Mouse (Mus musculus) embryonic facial prominence, embryonic 13.5 days (tissue): ENCODE data around the gene Pitpnm3. TPM values are rescaled to one million over a fixed set of nuclear protein-coding genes. Genes with fewer than 3 reads are reported as not detected.

Source experiments
- ATAC-seq: fragments of 200-750 bp; cut with Nextera tagmentation; 2 replicates; pipeline ENCODE4 v1.8.0; 2017; ENCODE audit warnings: low read depth; ENCODE audit not compliant: insufficient number of reproducible peaks, insufficient read depth, low FRiP score, low TSS enrichment
- H3K27ac ChIP-seq: fragments of 300-500 bp; sonication (generic); 2 replicates; pipeline ENCODE4 v1.5.1; 2015; ENCODE audit warnings: moderate library complexity, mild to moderate bottlenecking, inconsistent platforms
- H3K27me3 ChIP-seq: fragments of 300-500 bp; sonication (generic); 2 replicates; pipeline ENCODE4 v1.6.1; 2015; ENCODE audit warnings: mild to moderate bottlenecking, inconsistent platforms
- H3K36me3 ChIP-seq: fragments of 300-500 bp; sonication (generic); 2 replicates; pipeline ENCODE4 v1.6.1; 2015; ENCODE audit warnings: mild to moderate bottlenecking, inconsistent platforms
- H3K4me1 ChIP-seq: fragments of 300-500 bp; sonication (generic); 2 replicates; pipeline ENCODE4 v1.6.1; 2015; ENCODE audit warnings: inconsistent platforms
- H3K4me2 ChIP-seq: fragments of 300-500 bp; sonication (generic); 2 replicates; pipeline ENCODE4 v1.6.1; 2015; ENCODE audit warnings: moderate library complexity, mild to moderate bottlenecking, inconsistent platforms
- H3K4me3 ChIP-seq: fragments of 300-500 bp; sonication (generic); 2 replicates; pipeline ENCODE4 v1.5.1; 2015; ENCODE audit warnings: mild to moderate bottlenecking, inconsistent platforms
- H3K9ac ChIP-seq: fragments of 300-500 bp; sonication (generic); 2 replicates; pipeline ENCODE4 v1.6.1; 2015; ENCODE audit warnings: mild to moderate bottlenecking, inconsistent platforms
- H3K9me3 ChIP-seq: fragments of 300-500 bp; sonication (generic); 2 replicates; pipeline ENCODE4 v1.6.1; 2016; ENCODE audit warnings: inconsistent platforms
- WGBS: fragments of 180-500 bp; shearing (Covaris S2); methylation state at CpG from one replicate; pipeline ENCODE4 v1.1.7; 2015; ENCODE audit warnings: mixed read lengths; 5-methylcytosine and 5-hydroxymethylcytosine counted together
- polyA plus RNA-seq: library from polyadenylated mRNA; unstranded; fragments of >200 nt; fragmentation: Nextera tagmentation; extraction: Ambion mirVana; gene quantifications from 2 replicates; pipeline ENCODE4 v1.2.1, GENCODE M21; 2015

Gene Pitpnm3
- polyA plus RNA-seq, 1 experiment from 2014 or later: 0.62 TPM

GRCm38 (mm10) chr11:72010940-72011722 is 124.4 kb downstream of the Pitpnm3 start:
- H3K27me3 ChIP-seq: no peaks in the 10 kb centered on the region
- no peak overlapping the region for H3K4me3 ChIP-seq
- ATAC-seq: no peak
- peaks cover 27% of the 10 kb centered on the region for H3K4me1 ChIP-seq
- H3K9ac ChIP-seq: no peak overlapping the region
- WGBS: 49% methylated on average over 9 of the region's 9 CpGs
- H3K27ac ChIP-seq: peak overlapping the region; percentile 12; the same call in 1 of the 2 replicates
- peak overlapping the region; percentile 21 for H3K4me2 ChIP-seq
- H3K36me3 ChIP-seq: no peaks in the 10 kb centered on the region
- no peaks in the 10 kb centered on the region for H3K9me3 ChIP-seq

DNA sequence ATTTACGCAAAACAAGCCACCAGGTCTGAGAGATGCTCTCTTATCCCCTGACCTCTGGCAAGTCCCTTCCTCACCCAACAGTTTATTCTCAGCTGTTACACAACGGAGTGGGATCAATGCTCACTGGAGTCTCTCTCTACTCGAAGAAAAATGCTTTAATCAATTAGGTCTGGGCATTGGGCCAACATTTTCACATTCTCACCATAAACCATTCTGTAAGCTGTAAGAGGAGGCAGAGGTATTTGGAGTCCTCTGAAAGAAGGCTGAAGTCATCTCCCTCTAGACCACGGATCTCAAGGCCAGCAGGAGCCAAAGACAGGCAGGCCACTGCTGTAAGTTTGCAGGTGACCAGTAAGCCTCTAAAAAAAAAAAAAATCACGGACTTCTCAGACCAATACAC is 125.2 kb downstream of the Pitpnm3 start:
- ATAC-seq: no peak
- WGBS: 27% methylated on average over 5 of the region's 5 CpGs
- no peak overlapping the region for H3K27ac ChIP-seq
- no peak overlapping the region for H3K4me3 ChIP-seq
- H3K36me3 ChIP-seq: no peaks in the 10 kb centered on the region
- H3K27me3 ChIP-seq: no peaks in the 10 kb centered on the region
- no peaks in the 10 kb centered on the region for H3K9me3 ChIP-seq
- H3K9ac ChIP-seq: no peak overlapping the region
- peaks cover 27% of the 10 kb centered on the region for H3K4me1 ChIP-seq
- no peak overlapping the region for H3K4me2 ChIP-seq

DNA sequence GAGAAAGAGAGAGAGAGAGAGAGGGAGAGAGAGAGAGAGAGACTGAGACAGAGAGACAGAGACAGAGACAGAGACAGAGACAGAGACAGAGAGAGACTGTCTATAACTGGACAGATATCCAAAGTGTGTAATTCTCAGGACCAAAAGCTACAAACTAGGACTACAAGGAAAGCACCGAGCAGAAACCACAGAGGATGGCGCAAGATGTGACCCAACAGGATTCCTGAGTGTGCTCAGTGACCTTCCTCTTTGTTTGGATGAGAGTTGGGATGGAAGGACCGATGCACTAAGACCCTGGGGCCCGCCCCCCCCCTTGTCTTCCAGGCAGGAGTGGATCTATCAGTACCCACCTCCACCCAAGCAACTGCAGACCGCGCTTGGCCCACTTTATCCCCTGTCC is 130.0 kb downstream of the Pitpnm3 start:
- 87% methylated on average over 6 of the region's 6 CpGs for WGBS
- Histone ChIP-seq H3K9ac (no peak overlapping the region), H3K27me3 (no peaks in the 10 kb centered on the region), H3K36me3 (no peaks in the 10 kb centered on the region), H3K4me2 (no peak overlapping the region), H3K27ac (no peak overlapping the region), H3K4me3 (no peak overlapping the region), H3K4me1 (peaks cover 12% of the 10 kb centered on the region), H3K9me3 (no peaks in the 10 kb centered on the region)
- no peak for ATAC-seq

DNA sequence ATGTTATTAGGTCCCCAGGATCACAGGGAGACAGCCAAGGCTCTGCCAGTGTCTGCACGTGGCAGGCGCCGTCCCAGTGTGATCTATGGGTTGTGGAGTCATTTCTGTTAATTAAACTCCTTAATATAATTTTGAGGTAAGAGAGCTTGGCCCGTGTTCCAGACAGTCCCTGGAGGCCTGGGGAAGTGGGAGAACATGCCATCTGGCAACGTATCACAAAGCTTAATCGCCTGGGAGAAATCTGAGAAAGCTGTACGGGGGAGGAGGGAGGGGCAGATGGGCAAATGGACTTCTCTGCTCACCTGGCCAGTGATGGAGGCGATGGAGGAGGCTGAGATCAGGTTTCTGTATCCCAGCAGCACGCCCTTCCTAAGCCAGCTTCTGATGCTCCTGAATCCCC is 132.4 kb downstream of the Pitpnm3 start:
- Histone ChIP-seq H3K9me3 (no peaks in the 10 kb centered on the region), H3K4me2 (no peak overlapping the region), H3K4me3 (no peak overlapping the region), H3K4me1 (peaks cover 7% of the 10 kb centered on the region; the same call in 1 of the 2 replicates), H3K27ac (no peak overlapping the region), H3K9ac (no peak overlapping the region), H3K36me3 (no peaks in the 10 kb centered on the region), H3K27me3 (no peaks in the 10 kb centered on the region)
- no peak for ATAC-seq
- WGBS: 31% methylated on average over 9 of the region's 9 CpGs

DNA sequence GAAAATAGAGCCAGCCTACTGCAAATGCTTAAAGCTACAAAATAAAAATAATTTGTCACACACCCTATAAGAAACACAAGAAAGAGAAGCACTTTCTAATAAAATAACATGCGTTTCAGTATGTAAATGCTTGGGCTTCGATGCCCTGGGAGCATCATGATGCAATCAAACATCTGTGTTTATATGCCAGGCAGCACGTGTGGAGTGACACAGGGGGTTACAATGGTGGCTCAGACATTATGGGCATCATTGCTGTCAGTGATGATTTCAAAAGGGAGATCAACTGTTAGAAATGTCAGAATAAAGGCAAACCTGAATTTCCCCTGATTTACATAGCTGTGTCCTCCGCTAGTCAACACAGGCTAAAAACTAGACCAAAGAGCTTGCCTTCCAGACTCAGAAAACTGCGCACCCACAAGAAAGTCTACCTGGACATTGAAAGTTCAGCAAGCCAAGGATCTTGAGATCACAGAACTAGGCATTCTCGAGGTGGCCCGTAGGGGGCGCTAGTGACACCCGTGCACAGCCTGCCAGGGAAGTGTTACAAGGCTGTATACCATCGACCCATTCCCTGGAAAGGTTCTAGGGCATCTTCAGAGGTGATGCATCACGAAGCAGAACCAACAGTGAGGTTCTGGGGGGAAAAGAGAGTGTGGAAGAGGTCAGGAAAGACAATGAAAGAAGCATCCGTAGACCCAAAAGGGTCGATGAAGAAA is 133.3 kb downstream of the Pitpnm3 start:
- Histone ChIP-seq H3K4me3 (no peak overlapping the region), H3K4me2 (no peak overlapping the region), H3K9ac (no peak overlapping the region), H3K27me3 (peaks cover under 1% of the 10 kb centered on the region; the same call in 1 of the 2 replicates), H3K27ac (no peak overlapping the region), H3K4me1 (peaks cover 7% of the 10 kb centered on the region; the same call in 1 of the 2 replicates), H3K36me3 (no peaks in the 10 kb centered on the region), H3K9me3 (no peaks in the 10 kb centered on the region)
- 46% methylated on average over 13 of the region's 13 CpGs for WGBS
- ATAC-seq: no peak

GRCm38 (mm10) chr11:72000194-72000593 is 135.4 kb downstream of the Pitpnm3 start:
- Histone ChIP-seq H3K9ac (no peak overlapping the region), H3K9me3 (no peaks in the 10 kb centered on the region; the same call in 1 of the 2 replicates), H3K27me3 (peaks cover 7% of the 10 kb centered on the region; the same call in 1 of the 2 replicates), H3K4me2 (no peak overlapping the region), H3K27ac (no peak overlapping the region), H3K4me3 (no peak overlapping the region), H3K4me1 (peaks cover 23% of the 10 kb centered on the region), H3K36me3 (no peaks in the 10 kb centered on the region)
- ATAC-seq: no peak
- WGBS: 89% methylated on average over 6 of the region's 6 CpGs

Other genes starting within 250 kb of the Pitpnm3 start
- 0.51 and 0.59 TPM in 2 replicates for gene Aipl1, start 98.3 kb downstream of the Pitpnm3 start, polyA plus RNA-seq
- 102 and 128 TPM in 2 replicates for gene Pimreg, start 93.7 kb downstream of the Pitpnm3 start, polyA plus RNA-seq
- gene Gm43951, start 71.1 kb upstream of the Pitpnm3 start, polyA plus RNA-seq: 0.52 and 0.84 TPM in 2 replicates
- gene 4933427D14Rik, start 71.7 kb upstream of the Pitpnm3 start, polyA plus RNA-seq: 20.6 and 24.1 TPM in 2 replicates
- 243 and 259 TPM in 2 replicates for gene Txndc17, start 71.8 kb upstream of the Pitpnm3 start, polyA plus RNA-seq
- gene Med31, start 79.8 kb upstream of the Pitpnm3 start, polyA plus RNA-seq: 50.3 and 55.3 TPM in 2 replicates
- gene Slc13a5, start 131.4 kb upstream of the Pitpnm3 start, polyA plus RNA-seq: 1.6 and 4.7 TPM in 2 replicates
- 2.2 and 2.3 TPM in 2 replicates for gene Xaf1, start 165.9 kb upstream of the Pitpnm3 start, polyA plus RNA-seq
- gene Fbxo39, start 178.7 kb upstream of the Pitpnm3 start, polyA plus RNA-seq: not detected in 2 replicates
- gene Tekt1, start 226.7 kb upstream of the Pitpnm3 start, polyA plus RNA-seq: 3.1 and 5.0 TPM in 2 replicates